Mouse (Mus musculus) layer of hippocampus, adult 6 months (tissue): ENCODE measurements around the gene Hist1h4f. TPM values are rescaled to one million over a fixed set of nuclear protein-coding genes. Genes with fewer than 3 reads are reported as not detected.

Experiments
- microRNA-seq: library from miRNA; unstranded; fragments of <30 nt; microRNA quantifications from one replicate; pipeline ENCODE4 v1.2.0, GENCODE M21; 2020
- polyA plus RNA-seq: library from polyadenylated mRNA; unstranded; fragments of <200 nt; fragmentation: Nextera tagmentation; gene quantifications from 2 replicates; pipeline ENCODE4 v1.2.3, GENCODE M21; 2021

Hist1h4f gene
- polyA plus RNA-seq, 1 experiment from 2014 or later: not detected

Small RNAs within 50 kb of the gene (microRNA-seq; reads per million reads assigned to microRNA genes)
- not detected for gene Gm44297
- not detected for gene Gm44359
- not detected for gene Gm44394
- not detected for gene n-TStga1

Other genes starting within 250 kb of the Hist1h4f start
- 11.8 and 14.7 TPM in 2 replicates for gene Zfp322a, start 182.4 kb downstream of the Hist1h4f start, polyA plus RNA-seq
- gene Abt1, start 127.8 kb downstream of the Hist1h4f start, polyA plus RNA-seq: 7.2 and 7.9 TPM in 2 replicates
- gene Btn1a1, start 85.7 kb downstream of the Hist1h4f start, polyA plus RNA-seq: not detected in 2 replicates
- gene Btn2a2, start 62.8 kb downstream of the Hist1h4f start, polyA plus RNA-seq: 0.26 and 0.46 TPM in 2 replicates
- 62.0 and 135 TPM in 2 replicates for gene Hist1h4h, start 20.6 kb downstream of the Hist1h4f start, polyA plus RNA-seq
- not detected in 2 replicates for gene Hist1h2af, start 17.7 kb downstream of the Hist1h4f start, polyA plus RNA-seq
- gene Hist1h3g, start 16.2 kb downstream of the Hist1h4f start, polyA plus RNA-seq: 1.3 TPM in 1 of 2 replicates, not detected in the other
- 0.20 and 0.25 TPM in 2 replicates for gene Hist1h2bh, start 8.3 kb downstream of the Hist1h4f start, polyA plus RNA-seq
- 0.14 TPM in 1 of 2 replicates, not detected in the other for gene Hist1h3f, start 7.6 kb downstream of the Hist1h4f start, polyA plus RNA-seq
- gene Hist1h1d, start 1.6 kb upstream of the Hist1h4f start, polyA plus RNA-seq: 0.03 and 0.10 TPM in 2 replicates
- gene Hist1h3e, start 10.7 kb upstream of the Hist1h4f start, polyA plus RNA-seq: 1.1 and 1.8 TPM in 2 replicates
- gene Hist1h2ae, start 19.6 kb upstream of the Hist1h4f start, polyA plus RNA-seq: 8.0 and 8.1 TPM in 2 replicates
- 3.4 and 4.7 TPM in 2 replicates for gene Hist1h2bg, start 19.7 kb upstream of the Hist1h4f start, polyA plus RNA-seq
- gene Hist1h2bf, start 22.5 kb upstream of the Hist1h4f start, polyA plus RNA-seq: 1.1 TPM in 1 of 2 replicates, not detected in the other
- not detected in 2 replicates for gene Hist1h2ad, start 22.7 kb upstream of the Hist1h4f start, polyA plus RNA-seq
- 0.60 and 0.88 TPM in 2 replicates for gene Hist1h3d, start 24.1 kb upstream of the Hist1h4f start, polyA plus RNA-seq
- gene Hist1h4d, start 29.9 kb upstream of the Hist1h4f start, polyA plus RNA-seq: 7.7 and 14.9 TPM in 2 replicates
- gene Hist1h2be, start 69.5 kb upstream of the Hist1h4f start, polyA plus RNA-seq: 4.3 and 6.3 TPM in 2 replicates
- gene Hist1h1e, start 70.9 kb upstream of the Hist1h4f start, polyA plus RNA-seq: 9.9 and 12.4 TPM in 2 replicates
- gene Hist1h2ac, start 132.3 kb upstream of the Hist1h4f start, polyA plus RNA-seq: 2.2 and 4.2 TPM in 2 replicates
- 125 and 195 TPM in 2 replicates for gene Hist1h2bc, start 132.6 kb upstream of the Hist1h4f start, polyA plus RNA-seq
- not detected in 2 replicates for gene Hist1h1t, start 144.2 kb upstream of the Hist1h4f start, polyA plus RNA-seq
- gene Hist1h4c, start 146.8 kb upstream of the Hist1h4f start, polyA plus RNA-seq: 3.0 and 6.5 TPM in 2 replicates
- 6.8 and 7.3 TPM in 2 replicates for gene Hfe, start 159.2 kb upstream of the Hist1h4f start, polyA plus RNA-seq
- gene Hist1h1c, start 187.2 kb upstream of the Hist1h4f start, polyA plus RNA-seq: 8.2 and 11.8 TPM in 2 replicates
- 0.43 and 0.45 TPM in 2 replicates for gene Hist1h3c, start 194.0 kb upstream of the Hist1h4f start, polyA plus RNA-seq
- 0.92 TPM in 1 of 2 replicates, not detected in the other for gene Hist1h2bb, start 195.1 kb upstream of the Hist1h4f start, polyA plus RNA-seq
- 3.4 and 5.1 TPM in 2 replicates for gene Hist1h2ab, start 199.5 kb upstream of the Hist1h4f start, polyA plus RNA-seq
- gene Hist1h3b, start 200.6 kb upstream of the Hist1h4f start, polyA plus RNA-seq: 0.31 TPM in 1 of 2 replicates, not detected in the other
- gene Hist1h4b, start 205.4 kb upstream of the Hist1h4f start, polyA plus RNA-seq: not detected in 2 replicates
- gene Hist1h4a, start 209.6 kb upstream of the Hist1h4f start, polyA plus RNA-seq: 0.34 TPM in 1 of 2 replicates, not detected in the other
- not detected in 2 replicates for gene Hist1h3a, start 210.7 kb upstream of the Hist1h4f start, polyA plus RNA-seq
- 0.20 TPM in 1 of 2 replicates, not detected in the other for gene Hist1h1a, start 212.0 kb upstream of the Hist1h4f start, polyA plus RNA-seq
- gene Trim38, start 218.3 kb upstream of the Hist1h4f start, polyA plus RNA-seq: not detected in 2 replicates